Mouse (Mus musculus) midbrain, embryonic 12.5 days (tissue): ENCODE measurements around the gene Carns1. TPM values are rescaled to one million over a fixed set of nuclear protein-coding genes. Genes with fewer than 3 reads are reported as not detected.

ENCODE experiments used
- ATAC-seq: fragments of 200-750 bp; cut with Nextera tagmentation; 2 replicates; pipeline ENCODE4 v1.8.0; 2017; ENCODE audit warnings: low read depth, moderate TSS enrichment, moderate library complexity; ENCODE audit not compliant: low FRiP score
- H3K27ac ChIP-seq: fragments of 300-500 bp; sonication (generic); replicated peaks from 2 replicates; pipeline ENCODE4 v1.5.1; 2016; ENCODE audit warnings: mild to moderate bottlenecking
- H3K27me3 ChIP-seq: fragments of 300-500 bp; sonication (generic); 2 replicates; pipeline ENCODE4 v1.6.1; 2016; ENCODE audit warnings: mild to moderate bottlenecking
- H3K36me3 ChIP-seq: fragments of 300-500 bp; sonication (generic); 2 replicates; pipeline ENCODE4 v1.6.1; 2016
- H3K4me1 ChIP-seq: fragments of 300-500 bp; sonication (generic); 2 replicates; pipeline ENCODE4 v1.6.1; 2016
- H3K4me2 ChIP-seq: fragments of 300-500 bp; sonication (generic); replicated peaks from 2 replicates; pipeline ENCODE4 v1.6.1; 2016; ENCODE audit warnings: mild to moderate bottlenecking, moderate library complexity
- H3K4me3 ChIP-seq: fragments of 300-500 bp; sonication (generic); 2 replicates; pipeline ENCODE4 v1.5.1; 2016; ENCODE audit warnings: mild to moderate bottlenecking
- H3K9ac ChIP-seq: fragments of 300-500 bp; sonication (generic); replicated peaks from 2 replicates; pipeline ENCODE4 v1.6.1; 2016; ENCODE audit warnings: mild to moderate bottlenecking, moderate library complexity
- H3K9me3 ChIP-seq: fragments of 300-500 bp; sonication (generic); 2 replicates; pipeline ENCODE4 v1.6.1; 2016; ENCODE audit warnings: mild to moderate bottlenecking
- WGBS: fragments of 180-500 bp; shearing (Covaris S2); methylation state at CpG from one replicate; pipeline ENCODE4 v1.1.7; 2016; 5-methylcytosine and 5-hydroxymethylcytosine counted together
- polyA plus RNA-seq: library from polyadenylated mRNA; unstranded; fragments of >200 nt; fragmentation: Nextera tagmentation; extraction: Ambion mirVana; gene quantifications from 2 replicates; pipeline ENCODE4 v1.2.1, GENCODE M21; 2016

Carns1 gene
- polyA plus RNA-seq, 1 experiment from 2014 or later: 4.2 TPM

- Histone ChIP-seq H3K9me3 (no peaks in the 10 kb centered on the region), H3K27me3 (no peaks in the 10 kb centered on the region), H3K4me2 (no peak overlapping the region), H3K4me3 (no peak overlapping the region), H3K9ac (0 out of 2 replicates have a peak overlapping the region, but pooled peaks have one; percentile 6), H3K36me3 (peaks cover 12% of the 10 kb centered on the region), H3K4me1 (peaks cover 15% of the 10 kb centered on the region), H3K27ac (no peak overlapping the region)
- no peak for ATAC-seq
- 74% methylated on average over 2 of the region's 2 CpGs for WGBS
Measured at GRCm38 (mm10) chr19:4164721-4165120, 10.6 kb downstream of the Carns1 start.

GRCm38 (mm10) chr19:4164100-4164499 is 11.2 kb downstream of the Carns1 start:
- H3K4me1 ChIP-seq: peaks cover 14% of the 10 kb centered on the region
- ATAC-seq: no peak
- no peaks in the 10 kb centered on the region for H3K9me3 ChIP-seq
- H3K4me2 ChIP-seq: no peak overlapping the region
- peaks cover 18% of the 10 kb centered on the region for H3K36me3 ChIP-seq
- H3K27ac ChIP-seq: peak overlapping the region; percentile 78; the same call in 1 of the 2 replicates
- H3K27me3 ChIP-seq: no peaks in the 10 kb centered on the region
- no peak overlapping the region for H3K9ac ChIP-seq
- no peak overlapping the region for H3K4me3 ChIP-seq
- WGBS: 83% methylated on average over 3 of the region's 3 CpGs

DNA sequence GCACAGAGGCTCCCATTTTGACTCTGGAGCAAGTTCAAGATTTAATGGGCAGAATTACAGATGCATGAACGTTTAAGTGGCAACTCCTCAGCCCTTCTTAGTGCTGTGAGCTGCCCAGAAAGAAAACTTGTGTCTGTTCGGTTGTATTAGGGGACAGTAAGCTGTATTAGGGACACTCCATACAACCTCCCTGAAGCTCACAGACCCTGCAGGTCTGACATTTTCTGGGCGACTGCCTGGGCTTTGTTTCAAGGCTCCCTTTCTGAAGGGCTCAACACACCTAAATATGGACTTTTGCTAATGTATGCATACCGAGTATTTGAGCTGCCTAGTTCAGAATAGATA is 11.8 kb downstream of the Carns1 start:
- peak; percentile 50 for ATAC-seq

DNA sequence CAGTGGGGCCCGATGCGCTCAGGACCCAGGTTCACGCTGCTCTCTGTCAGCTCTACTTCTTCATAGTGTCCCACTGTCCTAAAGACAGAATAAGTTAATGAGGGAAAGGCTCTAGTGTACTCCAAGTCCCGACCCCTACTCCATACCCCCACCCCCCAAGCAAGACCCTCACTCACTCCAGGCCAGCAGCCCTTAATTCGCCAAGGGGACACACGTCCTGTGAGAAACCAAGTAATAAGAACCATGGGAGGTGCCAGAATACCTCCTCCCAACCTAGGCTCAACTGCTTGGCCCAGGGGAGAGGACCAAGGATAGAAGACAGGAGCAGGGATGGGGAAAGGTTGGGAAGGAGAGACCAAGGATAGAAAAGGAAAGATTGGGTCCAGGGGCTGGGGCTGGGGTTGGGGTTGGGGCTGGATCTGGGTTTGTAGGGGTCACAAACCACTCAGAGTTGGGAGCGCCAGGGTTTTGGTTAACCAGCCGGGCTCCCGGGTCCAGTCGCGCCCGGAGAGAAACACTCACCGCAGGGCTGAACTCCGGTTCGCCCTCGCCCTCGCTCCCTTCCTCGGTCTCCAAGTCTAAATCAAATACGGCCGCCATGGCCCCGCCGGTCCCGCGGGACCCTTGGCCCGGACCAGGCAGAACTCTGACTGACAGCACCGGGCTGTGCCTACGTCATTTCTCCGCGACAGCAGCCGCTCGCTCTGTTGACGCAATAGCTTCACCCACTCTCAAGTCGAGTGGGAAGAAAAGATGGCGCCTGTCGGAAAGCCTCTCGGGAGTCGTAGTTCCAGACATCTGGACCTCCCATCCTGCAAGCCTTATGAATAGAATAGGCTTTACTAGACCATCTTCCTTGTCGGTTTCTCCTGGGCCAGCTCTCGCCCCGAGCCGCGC is 12.4 kb downstream of the Carns1 start, which contains the start of gene Rps6kb2:
Rps6kb2 (minus strand) TSS at position 709 of the 897 bp plus-strand sequence.
- Histone ChIP-seq H3K27me3 (no peaks in the 10 kb centered on the region), H3K4me2 (peak within 1 kb of the TSS; percentile 95), H3K4me1 (peaks cover 14% of the 10 kb centered on the region), H3K9me3 (no peaks in the 10 kb centered on the region), H3K36me3 (peaks cover 30% of the 10 kb centered on the region), H3K9ac (peak within 1 kb of the TSS; percentile 84), H3K27ac (peak within 1 kb of the TSS; percentile 78), H3K4me3 (peak within 1 kb of the TSS; percentile 69)
- ATAC-seq: peak; percentile 90
- 7% methylated on average over 42 of the region's 42 CpGs for WGBS

More for the DNA sequence above, 11.8 kb downstream of the Carns1 start:
- Histone ChIP-seq H3K4me2 (peak overlapping the region; percentile 95), H3K27me3 (no peaks in the 10 kb centered on the region), H3K4me1 (peaks cover 14% of the 10 kb centered on the region), H3K9ac (peak overlapping the region; percentile 34; the same call in 1 of the 2 replicates), H3K9me3 (no peaks in the 10 kb centered on the region), H3K27ac (peak overlapping the region; percentile 78), H3K4me3 (peak overlapping the region; percentile 69), H3K36me3 (peaks cover 24% of the 10 kb centered on the region)
- 36% methylated on average over 4 of the region's 4 CpGs for WGBS

DNA sequence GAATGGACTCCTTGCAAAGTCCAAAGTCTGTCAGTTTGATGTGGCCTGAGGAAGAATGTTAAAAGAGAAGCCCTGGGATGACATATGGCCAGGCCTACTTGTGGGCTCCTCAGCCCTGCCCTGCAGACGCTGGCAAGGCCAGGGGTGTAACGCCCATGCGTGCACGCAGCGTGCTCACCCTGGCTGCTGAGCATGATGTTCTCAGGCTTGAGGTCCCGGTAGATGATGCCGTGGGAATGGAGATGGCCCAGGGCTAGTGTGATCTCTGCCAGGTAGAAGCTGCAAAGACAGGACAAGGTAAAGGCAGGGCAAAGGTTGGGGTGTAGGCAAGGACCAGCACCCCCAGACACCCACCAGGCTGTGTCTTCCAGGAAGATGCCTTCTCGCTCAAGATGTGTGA is 16.2 kb downstream of the Carns1 start:
- Histone ChIP-seq H3K36me3 (peaks cover 54% of the 10 kb centered on the region), H3K27me3 (no peaks in the 10 kb centered on the region), H3K9ac (no peak overlapping the region), H3K4me3 (no peak overlapping the region), H3K4me2 (no peak overlapping the region), H3K27ac (no peak overlapping the region), H3K4me1 (peaks cover 14% of the 10 kb centered on the region), H3K9me3 (no peaks in the 10 kb centered on the region)
- no peak for ATAC-seq
- WGBS: 97% methylated on average over 8 of the region's 8 CpGs

DNA sequence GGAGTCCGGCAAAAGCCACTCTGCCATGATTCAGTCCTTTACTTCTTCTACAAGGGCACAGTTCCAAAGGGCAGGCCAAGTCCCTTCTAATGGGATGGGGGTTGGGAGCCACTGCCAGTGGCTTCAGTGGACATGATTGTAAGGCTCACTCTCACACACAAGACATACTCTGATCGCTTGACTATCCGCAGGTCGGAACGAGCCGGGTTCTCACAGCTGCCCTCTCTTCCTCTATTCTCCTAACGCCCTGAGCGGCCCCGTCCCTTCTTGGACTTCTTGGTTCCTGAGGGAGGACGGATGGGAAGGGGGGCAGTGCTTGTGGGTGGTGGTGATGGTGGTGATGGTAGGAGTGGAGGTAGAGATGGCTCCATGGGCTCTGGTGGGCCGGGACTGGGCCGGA is 18.5 kb downstream of the Carns1 start:
- ATAC-seq: no peak
- no peaks in the 10 kb centered on the region for H3K27me3 ChIP-seq
- H3K4me3 ChIP-seq: no peak overlapping the region
- H3K9ac ChIP-seq: no peak overlapping the region
- H3K36me3 ChIP-seq: peaks cover 69% of the 10 kb centered on the region
- H3K27ac ChIP-seq: no peak overlapping the region
- 89% methylated on average over 12 of the region's 12 CpGs for WGBS
- H3K4me1 ChIP-seq: no peaks in the 10 kb centered on the region; the same call in 1 of the 2 replicates
- H3K9me3 ChIP-seq: no peaks in the 10 kb centered on the region
- H3K4me2 ChIP-seq: no peak overlapping the region

DNA sequence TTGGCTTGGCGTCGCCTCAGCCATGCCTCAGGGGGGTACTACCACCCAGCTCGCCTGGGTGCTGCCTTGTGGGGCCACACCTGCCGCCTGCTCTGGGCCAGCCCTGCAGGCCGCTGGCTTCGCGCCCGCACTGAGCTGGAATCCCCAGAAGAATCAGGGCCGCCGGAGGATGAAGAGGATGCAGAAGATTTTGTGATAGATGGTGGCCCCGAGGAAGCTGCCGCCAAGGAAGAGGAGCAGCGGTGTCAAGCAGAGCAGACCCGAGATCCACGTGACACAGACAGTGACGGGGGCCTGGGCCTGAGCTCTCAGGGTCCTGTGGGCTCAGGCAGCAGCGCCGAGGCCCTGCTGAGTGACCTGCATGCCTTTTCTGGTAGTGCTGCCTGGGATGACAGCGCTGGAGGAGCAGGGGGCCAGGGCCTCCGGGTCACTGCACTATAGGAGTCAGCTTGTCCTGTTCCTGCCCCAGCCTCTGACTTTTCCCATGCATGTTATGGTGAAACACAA is 19.2 kb downstream of the Carns1 start:
- H3K4me3 ChIP-seq: no peak overlapping the region
- H3K36me3 ChIP-seq: peaks cover 67% of the 10 kb centered on the region
- H3K4me2 ChIP-seq: no peak overlapping the region
- H3K4me1 ChIP-seq: no peaks in the 10 kb centered on the region; the same call in 1 of the 2 replicates
- no peaks in the 10 kb centered on the region for H3K9me3 ChIP-seq
- H3K27ac ChIP-seq: no peak overlapping the region
- H3K9ac ChIP-seq: 0 out of 2 replicates have a peak overlapping the region, but pooled peaks have one; percentile 0
- no peaks in the 10 kb centered on the region for H3K27me3 ChIP-seq
- WGBS: 74% methylated on average over 20 of the region's 20 CpGs
- ATAC-seq: no peak

DNA sequence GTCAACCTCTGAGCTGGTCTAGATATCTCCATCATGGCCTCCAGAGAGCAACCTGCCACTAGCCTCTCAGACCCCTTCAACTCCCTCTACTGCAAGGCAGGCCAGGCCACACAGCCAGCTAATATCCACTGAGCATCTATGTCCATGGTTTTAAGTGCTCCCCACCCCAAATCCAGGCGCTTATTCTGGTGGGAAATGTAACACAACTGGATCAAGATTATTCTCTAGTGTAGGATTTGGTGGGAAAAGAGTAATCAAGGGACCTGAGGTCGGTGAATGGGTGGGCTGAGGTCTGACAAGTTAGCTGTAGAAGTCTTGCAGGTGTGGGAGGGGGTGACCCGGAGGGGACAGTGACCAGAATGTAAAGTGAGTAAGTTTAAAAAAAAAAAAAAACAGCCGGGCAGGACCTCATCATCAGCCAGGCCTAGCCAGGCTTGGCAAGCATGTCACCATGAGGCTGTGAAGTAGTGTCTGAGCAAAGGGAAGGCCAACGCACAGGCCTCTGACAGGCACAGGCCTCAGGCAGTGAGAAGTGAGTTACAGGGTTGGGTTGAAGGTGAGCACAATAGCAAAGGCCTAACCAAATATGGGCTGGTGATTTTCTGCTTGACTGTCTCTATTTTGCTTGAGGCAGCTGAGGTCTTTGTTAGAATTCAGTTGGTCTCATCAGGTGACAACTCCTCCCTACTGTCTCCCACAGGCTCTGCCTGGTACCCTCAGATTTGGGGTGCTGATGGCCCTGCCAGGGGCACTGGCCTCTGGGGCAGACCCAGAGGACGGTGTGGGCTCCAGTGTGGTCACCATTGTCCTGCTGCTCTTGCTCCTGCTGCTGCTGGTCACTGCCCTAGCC is 19.8 kb downstream of the Carns1 start:
- 73% methylated on average over 6 of the region's 6 CpGs for WGBS
- no peak for ATAC-seq
- Histone ChIP-seq H3K36me3 (peaks cover 68% of the 10 kb centered on the region), H3K9ac (no peak overlapping the region), H3K9me3 (no peaks in the 10 kb centered on the region), H3K27me3 (no peaks in the 10 kb centered on the region), H3K4me2 (no peak overlapping the region), H3K4me1 (no peaks in the 10 kb centered on the region; the same call in 1 of the 2 replicates), H3K4me3 (no peak overlapping the region), H3K27ac (peak overlapping the region; percentile 43; the same call in 1 of the 2 replicates)

DNA sequence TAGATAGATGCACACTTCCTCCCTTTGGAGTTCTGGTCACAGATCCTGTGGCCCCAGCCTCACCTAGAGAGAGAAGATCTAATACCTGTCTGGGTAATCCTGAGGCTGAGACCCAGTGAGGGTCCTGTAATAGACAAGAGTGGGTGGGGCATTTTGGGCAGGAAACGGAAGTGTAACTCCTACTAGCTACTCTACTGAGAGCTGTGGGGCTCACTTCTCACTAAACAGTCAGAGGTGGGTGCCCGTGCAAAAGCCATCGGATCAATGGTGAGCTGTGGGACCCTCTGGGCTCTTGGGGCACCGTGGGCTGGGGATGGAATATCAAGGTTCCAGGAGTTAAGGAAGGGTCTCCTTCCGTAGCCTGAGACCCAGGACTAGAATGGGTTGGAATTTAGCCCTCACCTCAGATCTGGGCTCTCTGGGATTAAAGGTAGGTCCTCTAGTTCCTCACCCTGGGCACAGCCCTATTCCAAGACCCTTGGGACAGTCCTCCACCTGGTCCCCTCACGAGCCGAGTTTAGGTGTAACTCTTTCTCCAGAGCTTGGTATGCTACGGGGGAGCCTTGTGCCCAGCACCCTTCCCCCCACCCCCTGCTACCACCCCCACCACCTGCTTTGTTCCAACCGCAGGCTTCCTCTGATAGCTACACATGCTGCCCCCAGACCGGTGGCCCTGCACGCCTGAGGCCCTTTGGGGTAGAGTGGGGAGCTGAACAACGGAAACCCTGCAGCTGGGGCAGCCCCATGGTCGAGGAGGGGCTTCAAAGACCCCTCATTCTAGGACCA is 20.6 kb downstream of the Carns1 start:
- ATAC-seq: no peak
- H3K9ac ChIP-seq: no peak overlapping the region
- peaks cover 5% of the 10 kb centered on the region for H3K4me1 ChIP-seq
- no peaks in the 10 kb centered on the region for H3K27me3 ChIP-seq
- H3K27ac ChIP-seq: no peak overlapping the region
- peaks cover 68% of the 10 kb centered on the region for H3K36me3 ChIP-seq
- WGBS: 78% methylated on average over 13 of the region's 13 CpGs
- no peak overlapping the region for H3K4me2 ChIP-seq
- no peaks in the 10 kb centered on the region for H3K9me3 ChIP-seq
- no peak overlapping the region for H3K4me3 ChIP-seq

GRCm38 (mm10) chr19:4153232-4153654 is 22.0 kb downstream of the Carns1 start, which contains the start of gene Ptprcap:
Gene Ptprcap (plus strand): TSS chr19:4153604.
- H3K27me3 ChIP-seq: no peaks in the 10 kb centered on the region
- peaks cover 14% of the 10 kb centered on the region for H3K4me1 ChIP-seq
- H3K4me2 ChIP-seq: no peak within 1 kb of the TSS
- H3K9me3 ChIP-seq: no peaks in the 10 kb centered on the region
- 68% methylated on average over 11 of the region's 11 CpGs for WGBS
- H3K36me3 ChIP-seq: peaks cover 54% of the 10 kb centered on the region
- no peak within 1 kb of the TSS for H3K9ac ChIP-seq
- H3K4me3 ChIP-seq: no peak within 1 kb of the TSS
- no peak for ATAC-seq
- 0 out of 2 replicates have a peak within 1 kb of the TSS, but pooled peaks have one; percentile 22 for H3K27ac ChIP-seq
